8 mouse cellular contexts compared by ENCODE assay signal in the genomic region with DNA sequence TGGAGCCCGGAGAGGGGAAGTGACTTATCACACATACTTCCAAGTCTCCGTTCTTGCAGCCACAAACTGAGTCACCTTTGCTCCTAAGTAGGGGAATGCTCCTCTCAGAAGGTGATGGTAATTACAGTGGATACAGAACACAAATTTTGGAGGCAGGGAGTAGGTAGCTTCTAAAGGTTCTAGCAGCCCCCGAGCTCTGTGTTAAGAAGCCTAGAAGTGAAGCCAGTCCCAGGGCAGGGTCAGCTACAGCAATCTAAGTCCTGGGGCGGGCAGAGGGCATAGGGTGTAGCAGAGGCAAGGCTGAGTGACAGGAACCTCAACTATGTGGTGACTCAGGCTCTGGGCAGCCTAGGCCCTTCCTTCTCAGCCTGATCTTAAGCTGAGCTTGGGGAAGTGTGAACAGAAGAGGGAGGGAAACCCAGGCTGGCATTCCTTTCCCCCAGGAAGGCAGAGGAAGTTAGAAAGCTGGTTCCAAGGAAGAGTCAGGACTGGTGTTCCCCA. TPM values are rescaled to one million over a fixed set of nuclear protein-coding genes. Genes with fewer than 3 reads are reported as not detected.
DNase-seq lines count a peak whose midpoint lies in the region; ATAC-seq and TF ChIP-seq lines count a peak whose summit lies in the region.

No protein-coding gene starts in this region.

- H3K4me2 ChIP-seq in heart, embryonic 12.5 days, result peak overlapping the region; percentile 33
- no peak overlapping the region for H3K4me2 ChIP-seq in midbrain, embryonic 15.5 days

- in situ Hi-C loops in Patski (cut with MboI; ENCODE audit: low pct_unique_long_range_greater_than_20kb), result no loop called here

- POLR2A ChIA-PET in Patski (lab: Charles Lee), result interaction anchor here (0.5 to 1.7 kb wide), 6 partner anchors 9 to 146 kb away, joined by 3 to 10 read pairs (median 4); no protein-coding TSS in a partner anchor

- peak; percentile 44 to 75 for DNase-seq in heart, adult 18-20 months
- DNase-seq in heart, adult 8-10 months (ENCODE audit: low spot score), result no peak
- DNase-seq in Patski (ENCODE audit: low read depth, low spot score), result no peak
- peak; percentile 79 for DNase-seq in lung, postnatal 25 days (ENCODE audit: low spot score)
- DNase-seq in spleen, postnatal 10 days (ENCODE audit: low spot score in 2 of 2), result no peak
- DNase-seq in kidney, postnatal 25 days, result no peak

- no peaks in the 10 kb centered on the region for H3K9me3 ChIP-seq in heart, embryonic 12.5 days (replicated peaks)
- no peaks in the 10 kb centered on the region for H3K9me3 ChIP-seq in midbrain, embryonic 15.5 days

- H3K9ac ChIP-seq in heart, embryonic 12.5 days, result peak overlapping the region; percentile 38; the same call in 1 of the 2 replicates
- no peak overlapping the region for H3K9ac ChIP-seq in midbrain, embryonic 15.5 days

- no peaks in the 10 kb centered on the region for H3K27me3 ChIP-seq in Patski
- H3K27me3 ChIP-seq in heart, embryonic 12.5 days (replicated peaks), result no peaks in the 10 kb centered on the region
- H3K27me3 ChIP-seq in midbrain, embryonic 15.5 days (replicated peaks), result peaks cover 6% of the 10 kb centered on the region

- H3K27ac ChIP-seq in heart, embryonic 12.5 days (ENCODE audit: poor library complexity, severe bottlenecking), result peak overlapping the region; percentile 57
- H3K27ac ChIP-seq in midbrain, embryonic 15.5 days, result no peak overlapping the region

- CTCF ChIA-PET in Patski (lab: Charles Lee), result interaction anchor here (1.2 to 2.1 kb wide), 6 partner anchors 9 to 138 kb away, joined by 3 to 14 read pairs (median 6); no protein-coding TSS in a partner anchor

- peaks cover 80% of the 10 kb centered on the region for H3K4me1 ChIP-seq in heart, embryonic 12.5 days (replicated peaks)
- peaks cover 29% of the 10 kb centered on the region for H3K4me1 ChIP-seq in midbrain, embryonic 15.5 days

- H3K4me3 ChIP-seq in heart, embryonic 12.5 days, result no peak overlapping the region
- H3K4me3 ChIP-seq in midbrain, embryonic 15.5 days, result no peak overlapping the region

- ATAC-seq in Patski, result peak; percentile 96
- ATAC-seq in heart, embryonic 12.5 days (ENCODE audit: insufficient number of reproducible peaks, low FRiP score), result peak; percentile 60; the same call in 1 of the 2 replicates
- ATAC-seq in midbrain, embryonic 15.5 days (replicated peaks), result no peak

- peaks cover 27% of the 10 kb centered on the region for H3K36me3 ChIP-seq in heart, embryonic 12.5 days
- peaks cover 20% of the 10 kb centered on the region for H3K36me3 ChIP-seq in midbrain, embryonic 15.5 days (replicated peaks)

- no peak for TF ChIP-seq CTCF in Patski (IDR thresholded peaks at IDR 0.05)

- 9% methylated on average over 4 of the region's 4 CpGs for WGBS in heart, embryonic 12.5 days
- 49% methylated on average over 4 of the region's 4 CpGs for WGBS in midbrain, embryonic 15.5 days

RNA-seq across cellular contexts. Expression of a gene that starts 5.9 kb away (rescaled TPM):
- total RNA-seq in heart, adult 18-20 months (2021), result 100 to 1,000 TPM; 341 to 356 TPM
- 100 to 1,000 TPM; 332 to 446 (median 375) TPM for total RNA-seq in heart, adult 8-10 months (2022)
- polyA plus RNA-seq in Patski (2021), result 57.7 TPM
- polyA plus RNA-seq in heart, embryonic 12.5 days (2016; fragmentation: Nextera tagmentation; extraction: Ambion mirVana), result 26.0 and 27.1 TPM in 2 replicates
- polyA plus RNA-seq in midbrain, embryonic 15.5 days (2015; fragmentation: Nextera tagmentation; extraction: Ambion mirVana), result 4.9 and 5.9 TPM in 2 replicates

RNA-seq across cellular contexts. Expression of a gene that starts 16.4 kb away (rescaled TPM):
- 100 to 1,000 TPM; 239 to 257 TPM for total RNA-seq in heart, adult 18-20 months (2021)
- 100 to 1,000 TPM; 209 to 232 (median 227) TPM for total RNA-seq in heart, adult 8-10 months (2022)
- polyA plus RNA-seq in Patski (2021), result 419 TPM
- 281 and 282 TPM in 2 replicates for polyA plus RNA-seq in heart, embryonic 12.5 days (2016; fragmentation: Nextera tagmentation; extraction: Ambion mirVana)
- polyA plus RNA-seq in midbrain, embryonic 15.5 days (2015; fragmentation: Nextera tagmentation; extraction: Ambion mirVana), result 287 and 295 TPM in 2 replicates

RNA-seq across cellular contexts. Expression of a gene that starts 29.6 kb away (rescaled TPM):
- 1 to 10 TPM; 8.2 to 9.5 TPM for total RNA-seq in heart, adult 18-20 months (2021)
- 10 to 100 TPM in 1 of 4 experiments, 1 to 10 TPM in 3; 8.1 to 10.3 (median 8.6) TPM for total RNA-seq in heart, adult 8-10 months (2022)
- polyA plus RNA-seq in Patski (2021), result 24.6 TPM
- 17.1 and 19.4 TPM in 2 replicates for polyA plus RNA-seq in heart, embryonic 12.5 days (2016; fragmentation: Nextera tagmentation; extraction: Ambion mirVana)
- polyA plus RNA-seq in midbrain, embryonic 15.5 days (2015; fragmentation: Nextera tagmentation; extraction: Ambion mirVana), result 27.5 and 30.5 TPM in 2 replicates

RNA-seq across cellular contexts. Expression of a gene that starts 41.5 kb away (rescaled TPM):
- total RNA-seq in heart, adult 18-20 months (2021), result 10 to 100 TPM; 28.8 to 30.1 TPM
- 10 to 100 TPM; 28.2 to 33.7 (median 30.4) TPM for total RNA-seq in heart, adult 8-10 months (2022)
- polyA plus RNA-seq in Patski (2021), result 141 TPM
- polyA plus RNA-seq in heart, embryonic 12.5 days (2016; fragmentation: Nextera tagmentation; extraction: Ambion mirVana), result 106 and 115 TPM in 2 replicates
- 119 and 121 TPM in 2 replicates for polyA plus RNA-seq in midbrain, embryonic 15.5 days (2015; fragmentation: Nextera tagmentation; extraction: Ambion mirVana)

RNA-seq across cellular contexts. Expression of a gene that starts 53.8 kb away (rescaled TPM):
- total RNA-seq in heart, adult 18-20 months (2021), result 1 to 10 TPM; 5.7 to 7.6 TPM
- total RNA-seq in heart, adult 8-10 months (2022), result 1 to 10 TPM; 7.2 to 9.1 (median 7.5) TPM
- polyA plus RNA-seq in Patski (2021), result 56.5 TPM
- polyA plus RNA-seq in heart, embryonic 12.5 days (2016; fragmentation: Nextera tagmentation; extraction: Ambion mirVana), result 13.3 and 13.5 TPM in 2 replicates
- polyA plus RNA-seq in midbrain, embryonic 15.5 days (2015; fragmentation: Nextera tagmentation; extraction: Ambion mirVana), result 10.5 and 13.4 TPM in 2 replicates

Comparison
In these comparisons a context has a peak if more than half of its experiments do, and no peak if none do; other contexts are left out.
1. DNase-seq: peak in heart, adult 18-20 months (2 of 2) and lung, postnatal 25 days (single experiment); none in heart, adult 8-10 months (single experiment), Patski (single experiment), spleen, postnatal 10 days (0 of 2) and kidney, postnatal 25 days (0 of 2).